Mouse (Mus musculus) kidney, embryonic 14.5 days (tissue): ENCODE measurements around the gene D730048I06Rik. TPM values are rescaled to one million over a fixed set of nuclear protein-coding genes. Genes with fewer than 3 reads are reported as not detected.
"Not testable (repeated sequence)": the region's sequence is repeated elsewhere in the genome, so short reads cannot be mapped to it uniquely, and the experiment has no call there.

Source experiments
- ATAC-seq: fragments of 200-750 bp; cut with Nextera tagmentation; 2 replicates; pipeline ENCODE4 v1.8.0; 2017; ENCODE audit warnings: moderate number of reproducible peaks, mild to moderate bottlenecking, moderate TSS enrichment, moderate library complexity; ENCODE audit not compliant: low FRiP score, low TSS enrichment
- H3K27ac ChIP-seq: fragments of 300-500 bp; sonication (generic); 2 replicates; pipeline ENCODE4 v1.5.1; 2014; ENCODE audit warnings: low read depth, mild to moderate bottlenecking, low read length, moderate library complexity, mixed read lengths
- H3K27me3 ChIP-seq: fragments of 300-500 bp; sonication (generic); 2 replicates; pipeline ENCODE4 v1.6.1; 2014; ENCODE audit warnings: mild to moderate bottlenecking, low read length; ENCODE audit not compliant: control insufficient read depth, insufficient read depth
- H3K36me3 ChIP-seq: fragments of 300-500 bp; sonication (generic); 2 replicates; pipeline ENCODE4 v1.6.1; 2014; ENCODE audit warnings: low read length, mixed read lengths; ENCODE audit not compliant: control insufficient read depth, insufficient read depth
- H3K4me1 ChIP-seq: fragments of 300-500 bp; sonication (generic); 2 replicates; pipeline ENCODE4 v1.6.1; 2014; ENCODE audit warnings: low read length, mixed read lengths; ENCODE audit not compliant: control insufficient read depth, insufficient read depth
- H3K4me2 ChIP-seq: fragments of 300-500 bp; sonication (generic); replicated peaks from 2 replicates; pipeline ENCODE4 v1.6.1; 2014; ENCODE audit warnings: low read depth, mild to moderate bottlenecking, low read length
- H3K4me3 ChIP-seq: fragments of 300-500 bp; sonication (generic); 2 replicates; pipeline ENCODE4 v1.5.1; 2014; ENCODE audit warnings: mild to moderate bottlenecking, low read length
- H3K9ac ChIP-seq: fragments of 300-500 bp; sonication (generic); 2 replicates; pipeline ENCODE4 v1.6.1; 2014; ENCODE audit warnings: low read depth, mild to moderate bottlenecking, low read length, moderate library complexity
- H3K9me3 ChIP-seq: fragments of 300-500 bp; sonication (generic); 2 replicates; pipeline ENCODE4 v1.6.1; 2016; ENCODE audit warnings: low read length; ENCODE audit not compliant: control insufficient read depth
- WGBS: fragments of 180-500 bp; shearing (Covaris S2); extraction: QIAGEN DNeasy Blood & Tissue Kit; methylation state at CpG from one replicate; pipeline ENCODE4 v1.1.7; 2014; 5-methylcytosine and 5-hydroxymethylcytosine counted together
- polyA plus RNA-seq: library from polyadenylated mRNA; unstranded; fragments of >200 nt; fragmentation: Nextera tagmentation; extraction: Ambion mirVana; gene quantifications from 2 replicates; pipeline ENCODE4 v1.2.1, GENCODE M21; 2014

Gene D730048I06Rik
- polyA plus RNA-seq: not detected in 2 replicates

GRCm38 (mm10) chr9:35790001-35790400, at the start of gene D730048I06Rik, which contains the start of gene Gm27235:
Gene D730048I06Rik (minus strand): TSS chr9:35790112.
Gene Gm27235 (minus strand): TSS chr9:35790101.
- no peaks in the 10 kb centered on the region for H3K4me1 ChIP-seq
- no peak within 1 kb of the TSS for H3K4me3 ChIP-seq
- no peaks in the 10 kb centered on the region for H3K9me3 ChIP-seq
- 87% methylated on average over 3 of the region's 3 CpGs for WGBS
- no peaks in the 10 kb centered on the region for H3K27me3 ChIP-seq
- H3K9ac ChIP-seq: no peak within 1 kb of the TSS
- H3K4me2 ChIP-seq: no peak within 1 kb of the TSS
- ATAC-seq: no peak
- no peaks in the 10 kb centered on the region for H3K36me3 ChIP-seq
- no peak within 1 kb of the TSS for H3K27ac ChIP-seq

GRCm38 (mm10) chr9:35817881-35818280, 28.0 kb upstream of the D730048I06Rik start:
- not testable (repeated sequence) for H3K9me3 ChIP-seq, H3K27me3 ChIP-seq, ATAC-seq, H3K4me3 ChIP-seq, H3K4me1 ChIP-seq, H3K4me2 ChIP-seq, H3K27ac ChIP-seq, H3K36me3 ChIP-seq, H3K9ac ChIP-seq
- 91% methylated on average over 15 of the region's 15 CpGs for WGBS

GRCm38 (mm10) chr9:35798146-35798545, 8.2 kb upstream of the D730048I06Rik start:
- no peak overlapping the region for H3K4me2 ChIP-seq
- 0 out of 2 replicates have a peak, but pooled peaks cover 2% of the 10 kb centered on the region for H3K9me3 ChIP-seq
- no peaks in the 10 kb centered on the region for H3K27me3 ChIP-seq
- H3K27ac ChIP-seq: no peak overlapping the region
- no peaks in the 10 kb centered on the region for H3K36me3 ChIP-seq
- H3K4me3 ChIP-seq: no peak overlapping the region
- no peaks in the 10 kb centered on the region for H3K4me1 ChIP-seq
- ATAC-seq: no peak
- no peak overlapping the region for H3K9ac ChIP-seq

GRCm38 (mm10) chr9:35778009-35778408, 11.9 kb downstream of the D730048I06Rik start, which contains the start of gene Gm17727:
Gene Gm17727 (minus strand): TSS chr9:35778109.
- WGBS: 71% methylated on average over 3 of the region's 3 CpGs
- Histone ChIP-seq H3K4me2 (no peak within 1 kb of the TSS), H3K36me3 (no peaks in the 10 kb centered on the region), H3K4me3 (no peak within 1 kb of the TSS), H3K9me3 (peaks cover 7% of the 10 kb centered on the region; the same call in 1 of the 2 replicates), H3K27ac (no peak within 1 kb of the TSS), H3K9ac (no peak within 1 kb of the TSS), H3K4me1 (no peaks in the 10 kb centered on the region), H3K27me3 (no peaks in the 10 kb centered on the region)
- ATAC-seq: no peak

GRCm38 (mm10) chr9:35756843-35757242, 33.1 kb downstream of the D730048I06Rik start:
- Histone ChIP-seq H3K4me2 (no peak overlapping the region), H3K36me3 (no peaks in the 10 kb centered on the region), H3K9ac (no peak overlapping the region), H3K27me3 (no peaks in the 10 kb centered on the region), H3K4me1 (no peaks in the 10 kb centered on the region), H3K9me3 (no peaks in the 10 kb centered on the region; the same call in 1 of the 2 replicates), H3K27ac (no peak overlapping the region), H3K4me3 (no peak overlapping the region)
- no peak for ATAC-seq

- H3K9ac ChIP-seq: no peak within 1 kb of the TSS
- H3K4me1 ChIP-seq: no peaks in the 10 kb centered on the region
- H3K9me3 ChIP-seq: no peaks in the 10 kb centered on the region
- H3K27ac ChIP-seq: no peak within 1 kb of the TSS
- no peaks in the 10 kb centered on the region for H3K36me3 ChIP-seq
- H3K4me2 ChIP-seq: no peak within 1 kb of the TSS
- no peak within 1 kb of the TSS for H3K4me3 ChIP-seq
- H3K27me3 ChIP-seq: no peaks in the 10 kb centered on the region
- no peak for ATAC-seq
Observed at GRCm38 (mm10) chr9:35740749-35741148, 49.2 kb downstream of the D730048I06Rik start, which contains the start of gene Gm17677. Gene Gm17677 (plus strand): TSS chr9:35741049.

Other genes starting within 250 kb of the D730048I06Rik start
- gene Ddx25, start 231.6 kb downstream of the D730048I06Rik start, polyA plus RNA-seq: 2.3 and 2.8 TPM in 2 replicates
- 23.6 and 26.3 TPM in 2 replicates for gene Pus3, start 231.5 kb downstream of the D730048I06Rik start, polyA plus RNA-seq
- 0.37 and 0.46 TPM in 2 replicates for gene Pate2, start 219.8 kb downstream of the D730048I06Rik start, polyA plus RNA-seq
- 16.6 and 17.0 TPM in 2 replicates for gene Hyls1, start 219.7 kb downstream of the D730048I06Rik start, polyA plus RNA-seq
- gene Pate4, start 178.2 kb downstream of the D730048I06Rik start, polyA plus RNA-seq: not detected in 2 replicates
- gene Pate3, start 141.9 kb downstream of the D730048I06Rik start, polyA plus RNA-seq: 0.14 TPM in 1 of 2 replicates, not detected in the other
- not detected in 2 replicates for gene Pate1, start 102.7 kb downstream of the D730048I06Rik start, polyA plus RNA-seq
- gene Gm17677, start 49.1 kb downstream of the D730048I06Rik start, polyA plus RNA-seq: not detected in 2 replicates
- not detected in 2 replicates for gene Gm17727, start 12.0 kb downstream of the D730048I06Rik start, polyA plus RNA-seq
- not detected in 2 replicates for gene Gm27235, start within 50 bp of the D730048I06Rik start, polyA plus RNA-seq
- gene 9230110F15Rik, start 54.0 kb upstream of the D730048I06Rik start, polyA plus RNA-seq: not detected in 2 replicates
- gene 9230113P08Rik, start 118.3 kb upstream of the D730048I06Rik start, polyA plus RNA-seq: not detected in 2 replicates